Mouse (Mus musculus): Measurements from ENCODE around the gene Ppp1r3g. TPM values are rescaled to one million over a fixed set of nuclear protein-coding genes. Genes with fewer than 3 reads are reported as not detected.

Ppp1r3g gene
- not detected for polyA plus RNA-seq (2015; fragmentation: Illumina TruSeq; extraction: RNeasy Lipid Tissue Mini Kit (QIAGEN cat#74804); ENCODE audit: insufficient read depth, low replicate concordance)

GRCm38 (mm10) chr13:35958539-35958938 lies at the start of gene Ppp1r3g:
Gene Ppp1r3g, plus strand, starts transcription at chr13:35958839.

Other genes with a start within 250 kb of the Ppp1r3g start
- 9.1 TPM for gene Rpp40, start 52.5 kb upstream of the Ppp1r3g start, polyA plus RNA-seq (2015; fragmentation: Illumina TruSeq; extraction: RNeasy Lipid Tissue Mini Kit (QIAGEN cat#74804); ENCODE audit: insufficient read depth, low replicate concordance)
- 20.8 TPM for gene Fars2, start 158.6 kb downstream of the Ppp1r3g start, polyA plus RNA-seq (2015; fragmentation: Illumina TruSeq; extraction: RNeasy Lipid Tissue Mini Kit (QIAGEN cat#74804); ENCODE audit: insufficient read depth, low replicate concordance)
- 7.6 TPM for gene Lyrm4, start 158.7 kb downstream of the Ppp1r3g start, polyA plus RNA-seq (2015; fragmentation: Illumina TruSeq; extraction: RNeasy Lipid Tissue Mini Kit (QIAGEN cat#74804); ENCODE audit: insufficient read depth, low replicate concordance)